Mouse (Mus musculus): ENCODE data around the gene Prom2.
A peak's percentile ranks its signal among the peaks of the same experiment; 100 is the strongest.

Prom2 gene

DNA sequence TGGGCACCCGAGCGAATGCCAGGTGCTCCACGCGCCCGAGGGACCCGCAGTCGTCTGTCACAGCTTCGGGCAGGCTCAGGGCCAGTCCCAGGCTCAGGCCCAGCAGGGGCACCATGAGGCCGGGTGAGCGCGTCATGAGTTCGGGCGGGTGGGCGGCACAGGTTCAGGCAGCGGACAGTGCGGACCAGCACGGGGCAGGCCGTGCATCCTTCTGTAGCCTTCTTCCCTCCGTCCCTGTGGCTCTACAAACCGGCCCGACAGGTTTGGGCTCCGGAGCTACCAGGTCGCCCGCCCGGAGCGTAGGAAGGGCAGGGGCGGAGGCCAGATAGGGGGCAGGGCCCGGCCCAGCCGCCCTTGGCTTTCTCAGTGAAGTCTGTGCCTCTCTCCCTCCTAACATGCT is at the start of gene Prom2:
Gene Prom2 (minus strand): TSS at position 283 of the 400 bp plus-strand sequence.
- DNase-seq (ENCODE audit: low read depth, low spot score): no peak

DNA sequence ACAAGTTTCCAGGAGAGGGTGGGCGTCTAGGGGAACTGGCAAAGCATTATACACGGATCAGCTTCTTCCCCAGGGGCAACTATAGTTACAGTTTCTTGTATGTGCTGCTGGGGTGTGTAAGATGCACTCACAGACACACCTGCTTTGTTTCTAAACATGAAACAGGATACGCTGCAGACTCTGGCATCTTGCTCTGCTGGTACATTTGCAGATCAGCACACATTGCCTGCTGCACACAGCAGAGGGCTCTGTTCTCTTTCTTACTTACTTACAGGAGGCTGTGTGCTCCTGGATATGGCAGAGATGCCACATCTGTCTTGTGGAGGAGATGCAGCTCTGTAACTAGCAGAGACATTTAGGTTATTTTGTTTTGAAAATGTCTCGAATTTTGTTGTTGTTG is 49.6 kb upstream of the Prom2 start:
- no peak for DNase-seq (ENCODE audit: low read depth, low spot score)

- DNase-seq (ENCODE audit: low read depth, low spot score): no peak
These were observed 48.9 kb upstream of the Prom2 start for GRCm38 (mm10) chr2:127590204-127590603.

GRCm38 (mm10) chr2:127588897-127589296 is 47.6 kb upstream of the Prom2 start:
- no peak for DNase-seq (ENCODE audit: low read depth, low spot score)

- DNase-seq (ENCODE audit: low read depth, low spot score): no peak
These were observed 46.2 kb upstream of the Prom2 start for GRCm38 (mm10) chr2:127587514-127587844.

- peak; percentile 70 for DNase-seq (ENCODE audit: low read depth, low spot score)
These were observed 45.6 kb upstream of the Prom2 start, which contains the start of the genes Zfp661 and Mrps5 for GRCm38 (mm10) chr2:127586694-127587513. Gene Zfp661, minus strand, starts transcription at chr2:127587094. Gene Mrps5, plus strand, starts transcription at chr2:127587222.

GRCm38 (mm10) chr2:127584436-127584858 is 43.2 kb upstream of the Prom2 start:
- peak; percentile 92 for DNase-seq (ENCODE audit: low read depth, low spot score)

GRCm38 (mm10) chr2:127573322-127573721 is 32.1 kb upstream of the Prom2 start:
- no peak for DNase-seq (ENCODE audit: low read depth, low spot score)

DNA sequence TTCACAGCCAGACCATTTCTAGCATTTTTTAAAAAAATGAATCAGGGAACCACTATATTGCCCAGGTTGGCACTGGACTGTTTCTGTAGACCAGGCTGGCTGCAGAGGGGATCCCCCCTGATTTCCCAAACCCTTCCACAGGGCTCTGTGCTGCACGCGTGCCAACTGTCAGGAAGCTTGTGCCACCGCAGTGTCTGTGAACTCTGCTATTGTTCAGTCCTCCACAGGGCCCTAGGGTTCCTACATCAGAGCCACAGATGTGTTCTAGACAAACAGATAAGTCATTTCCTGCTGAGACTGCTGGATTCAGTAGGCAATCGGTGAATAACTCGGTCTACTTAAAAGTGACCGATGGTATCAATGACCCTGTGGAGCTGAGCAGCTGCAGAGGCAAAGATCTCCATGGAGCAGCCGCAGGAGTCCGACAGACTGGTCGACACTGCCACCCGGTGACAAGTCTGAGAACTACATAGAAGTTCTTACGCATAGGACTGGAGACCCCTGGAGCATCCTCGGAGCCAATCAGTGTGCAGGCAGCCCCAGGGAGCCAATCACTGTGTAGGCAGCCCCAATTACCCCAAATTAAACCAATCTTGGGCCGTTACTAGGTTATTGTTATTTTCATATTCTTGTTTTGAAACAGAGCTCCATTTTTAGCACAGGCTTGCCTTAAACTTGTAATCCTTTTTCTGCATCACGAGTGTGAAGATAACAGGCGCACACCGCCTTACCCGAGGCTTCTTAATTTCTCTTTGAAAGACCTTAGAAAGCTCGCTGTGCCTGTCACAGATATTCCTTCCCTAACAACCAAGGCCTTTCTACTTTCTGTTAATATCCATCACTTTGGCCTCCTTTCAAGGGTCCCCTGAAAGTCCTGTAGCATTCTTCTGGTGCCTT is 18.1 kb upstream of the Prom2 start:
- DNase-seq (ENCODE audit: low read depth, low spot score): peak; percentile 85

- no peak for DNase-seq (ENCODE audit: low read depth, low spot score)
These were observed 9.8 kb upstream of the Prom2 start for GRCm38 (mm10) chr2:127551078-127551477.

- DNase-seq (ENCODE audit: low read depth, low spot score): no peak
These were observed 9.2 kb upstream of the Prom2 start for GRCm38 (mm10) chr2:127550446-127550845.

DNA sequence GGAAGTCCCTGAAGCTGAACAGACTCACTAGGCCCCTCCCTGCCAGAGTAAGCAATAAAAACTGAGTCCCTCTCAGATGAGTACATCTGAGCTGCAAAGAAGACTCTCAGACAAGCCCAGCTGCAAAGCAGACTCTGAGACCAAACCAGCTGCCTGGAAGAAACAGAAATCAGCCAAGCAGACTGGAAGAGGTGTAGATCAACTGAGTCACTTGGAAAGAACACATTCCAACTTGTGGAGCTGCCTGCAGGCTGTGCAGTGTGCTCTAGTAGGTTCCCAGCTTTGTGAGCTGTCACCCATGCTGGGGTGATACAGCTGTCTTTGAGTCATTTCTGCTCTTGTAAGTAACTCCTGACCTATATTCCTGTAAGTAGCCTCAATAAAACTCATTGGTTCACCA is 8.4 kb upstream of the Prom2 start:
- no peak for DNase-seq (ENCODE audit: low read depth, low spot score)

DNA sequence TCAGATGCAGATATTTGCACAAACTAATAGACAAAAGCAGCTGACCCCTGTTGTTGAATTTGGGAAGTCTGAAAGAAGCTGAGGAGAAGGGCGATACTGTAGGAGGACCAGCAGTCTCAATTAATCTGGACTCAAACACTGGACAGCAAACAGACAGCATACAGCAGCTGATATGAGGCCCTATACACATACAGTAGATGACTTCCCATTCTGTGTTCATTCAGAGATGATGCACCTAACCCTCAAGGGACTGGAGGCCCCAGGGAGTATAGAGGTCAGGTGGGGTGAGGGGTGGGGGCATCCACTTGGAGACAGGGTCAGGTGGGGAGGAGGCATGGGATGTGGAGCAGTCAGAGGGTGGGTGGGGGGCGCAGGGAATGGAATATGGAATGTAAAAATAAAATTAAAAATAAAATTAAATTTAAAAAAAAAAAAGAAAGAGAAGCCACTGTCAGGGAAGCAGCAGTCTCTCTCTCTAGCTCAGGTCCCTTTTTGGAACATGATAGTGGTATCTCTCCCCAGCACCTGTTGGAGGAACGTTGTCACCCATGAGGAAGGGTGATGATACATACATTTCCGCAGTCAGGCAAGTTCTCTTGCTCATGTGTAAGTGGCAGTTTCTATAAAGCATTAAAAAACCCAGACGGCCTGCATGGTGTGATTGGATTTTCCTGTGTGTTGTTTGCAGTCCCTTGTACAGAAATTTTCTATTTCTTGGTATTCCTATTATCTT is 7.2 kb upstream of the Prom2 start:
- no peak for DNase-seq (ENCODE audit: low read depth, low spot score)

- no peak for DNase-seq (ENCODE audit: low read depth, low spot score)
These were observed 430 bp upstream of the Prom2 start for GRCm38 (mm10) chr2:127541697-127542096.

DNA sequence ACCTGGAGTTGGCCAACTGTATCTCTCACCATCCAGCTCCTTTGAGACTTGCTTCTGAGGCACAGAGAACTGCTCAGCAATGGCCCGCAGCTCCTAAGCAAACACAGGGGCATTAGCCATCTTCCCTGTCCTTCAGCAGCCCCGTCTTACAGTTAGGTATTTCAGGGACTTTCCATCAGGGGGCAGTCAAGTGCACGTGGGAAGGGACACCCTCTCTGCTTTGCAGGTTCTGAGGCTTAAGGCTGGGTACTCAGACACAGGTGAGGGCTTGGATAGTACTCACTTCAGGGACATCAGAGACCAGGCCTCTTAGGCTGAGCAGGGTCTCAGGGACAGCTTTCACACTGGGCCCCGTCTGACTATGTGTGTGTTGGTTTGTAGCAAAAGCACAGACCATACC is 1.8 kb downstream of the Prom2 start:
- no peak for DNase-seq (ENCODE audit: low read depth, low spot score)

DNA sequence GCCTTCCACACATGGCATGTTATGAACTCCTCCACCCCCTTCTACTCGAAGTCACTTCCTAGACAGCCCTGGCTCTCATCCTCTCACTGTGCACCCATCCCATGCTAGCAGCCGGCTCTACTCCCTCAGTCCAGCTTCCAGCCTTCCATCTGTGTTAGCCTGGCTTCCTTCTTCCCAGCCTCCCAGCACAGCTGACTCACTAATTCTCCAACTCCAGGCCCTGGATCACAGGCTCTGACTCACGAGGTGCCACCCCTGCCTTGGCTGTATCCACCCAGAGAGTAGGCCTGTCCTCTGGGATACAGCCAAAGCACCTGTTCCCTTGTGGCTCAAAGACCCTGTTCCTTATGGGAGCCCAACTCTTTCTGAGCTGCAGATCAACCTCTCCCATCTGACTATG is 3.7 kb downstream of the Prom2 start:
- no peak for DNase-seq (ENCODE audit: low read depth, low spot score)

DNA sequence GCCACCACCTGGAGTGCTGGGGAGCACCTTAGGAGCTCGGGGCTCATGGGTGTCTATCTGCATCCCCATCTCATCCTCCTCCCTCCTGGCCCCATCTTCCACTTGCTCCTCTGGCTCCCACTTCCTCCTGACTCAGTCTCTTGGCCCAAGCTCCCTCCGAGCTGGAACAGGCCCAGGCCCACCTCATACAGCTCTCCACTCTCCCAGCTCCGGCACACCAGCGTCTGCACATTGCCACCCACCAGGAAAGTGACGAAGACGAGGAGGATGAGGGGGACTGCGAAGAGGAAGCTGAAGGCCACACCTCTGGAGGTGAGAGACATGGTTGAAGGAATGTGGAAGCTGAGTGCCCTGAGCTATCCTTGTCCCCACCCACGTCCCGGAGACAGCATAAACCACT is 5.9 kb downstream of the Prom2 start:
- no peak for DNase-seq (ENCODE audit: low read depth, low spot score)

GRCm38 (mm10) chr2:127532379-127532778 is 8.9 kb downstream of the Prom2 start:
- peak; percentile 52 for DNase-seq (ENCODE audit: low read depth, low spot score)

DNA sequence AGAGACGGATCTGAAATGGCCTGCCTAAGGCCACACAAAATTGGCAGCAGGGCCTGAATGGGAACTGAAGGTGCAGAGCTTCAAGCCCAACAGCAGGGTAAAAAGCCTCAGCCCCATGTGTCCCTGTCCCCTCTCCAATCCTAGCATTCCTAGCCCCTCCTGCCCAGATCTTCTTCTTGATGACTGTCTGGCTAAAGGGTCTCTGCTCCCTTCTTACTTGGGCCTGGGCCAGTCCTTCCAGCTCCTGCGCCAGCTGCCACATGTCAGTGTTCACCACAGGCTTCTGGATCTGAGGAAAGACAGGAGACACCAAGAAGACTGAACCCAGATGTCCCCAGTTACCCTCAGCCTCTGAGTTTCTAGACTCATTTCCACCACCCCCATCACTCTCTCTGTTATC is 9.7 kb downstream of the Prom2 start:
- DNase-seq (ENCODE audit: low read depth, low spot score): no peak

DNA sequence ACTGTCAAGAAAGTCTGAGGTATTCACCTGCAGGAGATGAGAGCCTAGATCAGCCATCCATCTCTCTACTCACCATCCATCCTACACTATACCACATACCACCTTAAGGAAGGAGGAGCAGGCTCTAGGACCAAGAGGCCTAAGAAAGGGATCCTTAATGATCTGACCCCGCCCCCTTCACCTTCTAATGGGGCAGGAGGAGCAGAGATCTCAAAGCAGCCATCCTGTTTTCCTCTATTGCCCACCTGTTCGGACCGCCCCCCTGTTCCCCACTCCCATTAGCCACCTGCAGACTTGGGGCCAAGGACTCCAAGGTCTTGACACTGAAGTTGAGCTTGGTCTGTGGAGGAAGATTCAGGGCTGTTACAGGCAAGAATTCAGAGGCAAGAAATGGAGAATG is 10.8 kb downstream of the Prom2 start:
- DNase-seq (ENCODE audit: low read depth, low spot score): no peak

DNA sequence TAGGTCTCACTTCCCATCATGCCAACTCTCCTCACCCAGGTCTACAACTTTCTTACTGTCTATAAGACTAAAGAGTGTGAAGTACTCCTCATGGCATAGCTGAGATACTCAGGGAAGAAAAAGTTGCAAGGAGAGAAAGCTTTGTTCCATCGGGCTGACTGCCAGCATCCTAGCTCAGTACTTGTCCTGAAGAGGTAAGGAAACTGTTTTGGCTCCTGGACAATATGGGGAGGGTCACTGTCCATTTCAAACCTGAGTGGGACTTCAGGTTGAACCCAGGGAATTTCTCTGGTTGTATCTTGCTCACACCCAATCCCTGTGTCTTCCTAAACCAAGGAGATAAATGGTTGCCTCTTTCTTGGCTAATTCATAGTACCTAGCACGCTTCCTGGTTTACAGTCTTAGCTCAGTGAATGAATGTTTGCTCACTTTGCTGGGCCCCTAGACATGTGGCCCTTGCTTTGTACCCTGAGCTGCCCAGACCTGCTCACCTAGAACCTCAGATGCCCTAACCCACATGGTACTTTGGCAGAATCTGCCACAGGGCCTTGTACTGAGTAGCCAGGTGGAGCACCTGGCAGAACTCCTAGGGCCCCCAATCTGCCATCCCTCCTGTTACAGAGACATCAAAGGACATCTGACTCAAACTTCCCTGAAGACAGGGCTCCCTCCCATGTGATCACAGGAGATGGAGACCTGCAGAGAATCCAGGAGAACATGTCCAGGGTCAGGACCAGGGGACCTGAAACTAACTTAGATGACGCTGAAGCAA is 16.1 kb downstream of the Prom2 start:
- DNase-seq (ENCODE audit: low read depth, low spot score): no peak
